Mouse (Mus musculus) embryonic facial prominence, embryonic 13.5 days (tissue): ENCODE measurements around the gene Gm11232. TPM values are rescaled to one million over a fixed set of nuclear protein-coding genes. Genes with fewer than 3 reads are reported as not detected.

Source experiments
- ATAC-seq: fragments of 200-750 bp; cut with Nextera tagmentation; 2 replicates; pipeline ENCODE4 v1.8.0; 2017; ENCODE audit warnings: low read depth; ENCODE audit not compliant: insufficient number of reproducible peaks, insufficient read depth, low FRiP score, low TSS enrichment
- H3K27ac ChIP-seq: fragments of 300-500 bp; sonication (generic); 2 replicates; pipeline ENCODE4 v1.5.1; 2015; ENCODE audit warnings: moderate library complexity, mild to moderate bottlenecking, inconsistent platforms
- H3K27me3 ChIP-seq: fragments of 300-500 bp; sonication (generic); 2 replicates; pipeline ENCODE4 v1.6.1; 2015; ENCODE audit warnings: mild to moderate bottlenecking, inconsistent platforms
- H3K36me3 ChIP-seq: fragments of 300-500 bp; sonication (generic); 2 replicates; pipeline ENCODE4 v1.6.1; 2015; ENCODE audit warnings: mild to moderate bottlenecking, inconsistent platforms
- H3K4me1 ChIP-seq: fragments of 300-500 bp; sonication (generic); 2 replicates; pipeline ENCODE4 v1.6.1; 2015; ENCODE audit warnings: inconsistent platforms
- H3K4me2 ChIP-seq: fragments of 300-500 bp; sonication (generic); 2 replicates; pipeline ENCODE4 v1.6.1; 2015; ENCODE audit warnings: moderate library complexity, mild to moderate bottlenecking, inconsistent platforms
- H3K4me3 ChIP-seq: fragments of 300-500 bp; sonication (generic); 2 replicates; pipeline ENCODE4 v1.5.1; 2015; ENCODE audit warnings: mild to moderate bottlenecking, inconsistent platforms
- H3K9ac ChIP-seq: fragments of 300-500 bp; sonication (generic); 2 replicates; pipeline ENCODE4 v1.6.1; 2015; ENCODE audit warnings: mild to moderate bottlenecking, inconsistent platforms
- H3K9me3 ChIP-seq: fragments of 300-500 bp; sonication (generic); 2 replicates; pipeline ENCODE4 v1.6.1; 2016; ENCODE audit warnings: inconsistent platforms
- WGBS: fragments of 180-500 bp; shearing (Covaris S2); methylation state at CpG from one replicate; pipeline ENCODE4 v1.1.7; 2015; ENCODE audit warnings: mixed read lengths; 5-methylcytosine and 5-hydroxymethylcytosine counted together
- polyA plus RNA-seq: library from polyadenylated mRNA; unstranded; fragments of >200 nt; fragmentation: Nextera tagmentation; extraction: Ambion mirVana; gene quantifications from 2 replicates; pipeline ENCODE4 v1.2.1, GENCODE M21; 2015

Gm11232 gene
- polyA plus RNA-seq: not detected in 2 replicates

GRCm38 (mm10) chr4:71757865-71758264 is at the start of gene Gm11232:
Gene Gm11232 (minus strand): TSS chr4:71757965.
- H3K9me3 ChIP-seq: no peaks in the 10 kb centered on the region
- no peaks in the 10 kb centered on the region for H3K36me3 ChIP-seq
- H3K27me3 ChIP-seq: no peaks in the 10 kb centered on the region
- H3K4me3 ChIP-seq: no peak within 1 kb of the TSS
- no peak within 1 kb of the TSS for H3K4me2 ChIP-seq
- no peaks in the 10 kb centered on the region for H3K4me1 ChIP-seq
- H3K27ac ChIP-seq: no peak within 1 kb of the TSS
- H3K9ac ChIP-seq: no peak within 1 kb of the TSS
- 73% methylated on average over 2 of the region's 2 CpGs for WGBS
- ATAC-seq: no peak

- H3K27ac ChIP-seq: no peak overlapping the region
- ATAC-seq: 0 out of 2 replicates have a peak, but pooled peaks have one; percentile 15
- H3K4me2 ChIP-seq: no peak overlapping the region
- no peaks in the 10 kb centered on the region for H3K36me3 ChIP-seq
- WGBS: 72% methylated on average over 2 of the region's 2 CpGs
- H3K9ac ChIP-seq: no peak overlapping the region
- H3K4me3 ChIP-seq: no peak overlapping the region
- no peaks in the 10 kb centered on the region for H3K27me3 ChIP-seq
- no peaks in the 10 kb centered on the region for H3K9me3 ChIP-seq
- H3K4me1 ChIP-seq: no peaks in the 10 kb centered on the region
These were observed 48.3 kb upstream of the Gm11232 start for GRCm38 (mm10) chr4:71805977-71806534.

DNA sequence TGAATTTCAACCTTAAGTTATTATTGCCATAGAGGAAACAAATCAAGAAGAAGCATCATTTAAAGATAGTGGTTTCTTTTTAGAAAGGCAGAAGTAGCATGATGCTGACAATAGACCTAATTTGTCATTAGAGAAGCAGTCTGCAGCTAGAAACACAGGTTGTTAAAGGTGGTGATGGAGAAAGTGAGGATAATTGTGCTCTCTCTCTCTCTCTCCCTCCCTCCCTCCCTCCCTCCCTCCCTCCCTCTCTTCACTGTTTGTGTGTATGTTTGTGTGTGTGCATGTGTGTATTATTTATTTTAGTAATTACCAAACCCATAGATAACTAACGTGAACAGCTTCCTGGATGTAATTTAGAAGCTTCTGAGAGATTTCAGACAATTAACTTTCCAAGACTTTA is 7.8 kb upstream of the Gm11232 start:
- 47% methylated on average over 1 of the region's 1 CpGs for WGBS
- Histone ChIP-seq H3K9me3 (no peaks in the 10 kb centered on the region), H3K4me1 (no peaks in the 10 kb centered on the region), H3K4me3 (no peak overlapping the region), H3K4me2 (no peak overlapping the region), H3K27me3 (no peaks in the 10 kb centered on the region), H3K27ac (no peak overlapping the region), H3K36me3 (no peaks in the 10 kb centered on the region), H3K9ac (no peak overlapping the region)
- ATAC-seq: no peak

DNA sequence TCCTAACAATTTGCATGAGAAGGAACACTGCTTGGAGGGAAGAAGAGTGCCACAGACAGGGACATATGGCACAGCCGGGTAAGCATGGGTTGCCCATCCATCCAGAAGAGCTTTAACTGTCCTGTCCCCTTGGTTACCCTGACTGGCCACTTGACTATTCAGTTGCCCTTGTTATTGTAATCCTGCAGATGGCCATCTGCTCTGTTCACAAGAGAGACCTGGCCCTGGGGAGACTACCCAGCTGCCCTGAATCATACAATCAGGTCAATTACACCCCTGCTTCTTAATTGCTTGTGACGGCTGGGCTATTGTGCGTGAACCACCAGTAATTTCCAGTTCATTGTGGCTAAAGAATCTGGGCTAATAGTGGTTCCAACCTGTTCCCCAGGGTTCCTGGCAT is 7.3 kb upstream of the Gm11232 start:
- Histone ChIP-seq H3K4me3 (no peak overlapping the region), H3K36me3 (no peaks in the 10 kb centered on the region), H3K9me3 (no peaks in the 10 kb centered on the region), H3K4me1 (no peaks in the 10 kb centered on the region), H3K27me3 (no peaks in the 10 kb centered on the region), H3K9ac (no peak overlapping the region), H3K27ac (no peak overlapping the region), H3K4me2 (no peak overlapping the region)
- ATAC-seq: no peak
- WGBS: 49% methylated on average over 3 of the region's 3 CpGs

DNA sequence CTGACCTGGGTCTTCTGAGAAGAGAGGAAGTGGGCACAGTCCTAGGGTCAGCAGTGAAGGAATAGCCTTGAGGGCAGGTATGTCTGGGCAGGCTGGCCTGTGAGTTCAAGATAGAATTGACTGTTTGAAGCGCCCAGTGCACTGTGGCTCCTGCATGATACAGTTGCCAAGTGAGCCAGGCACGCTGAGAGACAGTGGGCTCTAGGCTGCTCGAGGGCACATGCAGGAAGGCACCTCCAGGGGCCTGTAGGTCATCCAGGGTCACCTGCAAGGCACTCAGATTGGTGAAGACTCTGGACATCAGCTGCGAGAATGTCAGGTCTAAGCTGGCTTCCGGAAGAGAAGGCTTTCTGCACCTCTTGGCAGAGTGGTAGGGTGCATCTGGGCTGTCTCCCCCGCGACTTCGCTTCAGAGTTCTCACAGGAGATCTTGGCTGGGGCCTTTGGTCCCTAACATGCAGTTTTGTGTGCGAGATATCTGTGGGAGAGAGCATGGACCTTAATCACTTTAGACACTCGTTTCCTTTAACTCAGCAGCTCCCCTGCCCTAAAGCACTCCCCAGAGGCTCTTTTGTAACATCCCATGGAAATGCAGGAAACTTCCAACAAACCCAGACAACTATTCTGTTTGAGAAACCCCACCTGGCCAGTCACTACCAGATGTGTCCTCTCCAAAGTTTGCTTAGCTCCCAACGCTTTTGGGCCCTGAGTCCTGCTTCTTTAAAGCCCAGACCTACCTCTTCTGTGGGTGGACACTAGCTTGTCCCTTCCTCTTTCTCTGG is 1.1 kb downstream of the Gm11232 start:
- Histone ChIP-seq H3K27ac (no peak overlapping the region), H3K36me3 (no peaks in the 10 kb centered on the region), H3K4me1 (no peaks in the 10 kb centered on the region), H3K9me3 (no peaks in the 10 kb centered on the region), H3K9ac (no peak overlapping the region), H3K4me3 (no peak overlapping the region), H3K4me2 (no peak overlapping the region), H3K27me3 (no peaks in the 10 kb centered on the region)
- WGBS: 81% methylated on average over 11 of the region's 11 CpGs
- ATAC-seq: no peak

DNA sequence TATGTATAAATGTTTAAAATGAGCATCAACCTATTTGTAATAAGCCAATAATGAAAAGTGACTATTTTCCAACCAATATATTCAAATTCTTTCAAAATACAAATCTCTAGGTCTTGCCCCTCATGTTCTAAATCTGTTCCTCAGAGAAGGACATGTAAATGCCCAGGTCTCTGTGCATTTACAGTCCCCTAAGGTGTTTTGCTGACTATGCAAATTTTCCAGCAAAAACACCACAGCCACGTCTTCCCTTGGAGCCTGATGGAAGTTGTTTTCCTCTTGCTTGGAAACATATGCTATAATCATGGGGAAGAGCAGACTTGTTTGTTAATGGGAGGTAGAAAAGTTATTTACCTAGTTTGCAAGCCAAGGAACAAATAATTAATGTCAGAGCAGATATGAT is 12.0 kb downstream of the Gm11232 start:
- H3K9me3 ChIP-seq: no peaks in the 10 kb centered on the region
- H3K27ac ChIP-seq: no peak overlapping the region
- no peaks in the 10 kb centered on the region for H3K27me3 ChIP-seq
- H3K4me2 ChIP-seq: no peak overlapping the region
- WGBS: 45% methylated on average over 1 of the region's 1 CpGs
- no peaks in the 10 kb centered on the region for H3K4me1 ChIP-seq
- no peak overlapping the region for H3K9ac ChIP-seq
- H3K36me3 ChIP-seq: no peaks in the 10 kb centered on the region
- ATAC-seq: no peak
- no peak overlapping the region for H3K4me3 ChIP-seq

- Histone ChIP-seq H3K27me3 (no peaks in the 10 kb centered on the region), H3K9me3 (no peaks in the 10 kb centered on the region), H3K27ac (no peak overlapping the region), H3K9ac (no peak overlapping the region), H3K4me2 (no peak overlapping the region), H3K4me1 (no peaks in the 10 kb centered on the region), H3K4me3 (no peak overlapping the region), H3K36me3 (no peaks in the 10 kb centered on the region)
- ATAC-seq: no peak
These were observed 21.2 kb downstream of the Gm11232 start for GRCm38 (mm10) chr4:71736529-71736928.

- ATAC-seq: no peak
- Histone ChIP-seq H3K4me3 (no peak overlapping the region), H3K4me1 (no peaks in the 10 kb centered on the region), H3K27ac (no peak overlapping the region), H3K4me2 (no peak overlapping the region), H3K27me3 (no peaks in the 10 kb centered on the region), H3K9ac (no peak overlapping the region), H3K36me3 (no peaks in the 10 kb centered on the region), H3K9me3 (no peaks in the 10 kb centered on the region)
- WGBS: 64% methylated on average over 3 of the region's 3 CpGs
These were observed 22.5 kb downstream of the Gm11232 start for GRCm38 (mm10) chr4:71735261-71735660.

GRCm38 (mm10) chr4:71729401-71729800 is 28.4 kb downstream of the Gm11232 start:
- H3K27ac ChIP-seq: no peak overlapping the region
- no peak overlapping the region for H3K4me2 ChIP-seq
- H3K9ac ChIP-seq: no peak overlapping the region
- no peaks in the 10 kb centered on the region for H3K36me3 ChIP-seq
- no peaks in the 10 kb centered on the region for H3K27me3 ChIP-seq
- no peak overlapping the region for H3K4me3 ChIP-seq
- H3K4me1 ChIP-seq: no peaks in the 10 kb centered on the region
- no peaks in the 10 kb centered on the region for H3K9me3 ChIP-seq
- no peak for ATAC-seq

DNA sequence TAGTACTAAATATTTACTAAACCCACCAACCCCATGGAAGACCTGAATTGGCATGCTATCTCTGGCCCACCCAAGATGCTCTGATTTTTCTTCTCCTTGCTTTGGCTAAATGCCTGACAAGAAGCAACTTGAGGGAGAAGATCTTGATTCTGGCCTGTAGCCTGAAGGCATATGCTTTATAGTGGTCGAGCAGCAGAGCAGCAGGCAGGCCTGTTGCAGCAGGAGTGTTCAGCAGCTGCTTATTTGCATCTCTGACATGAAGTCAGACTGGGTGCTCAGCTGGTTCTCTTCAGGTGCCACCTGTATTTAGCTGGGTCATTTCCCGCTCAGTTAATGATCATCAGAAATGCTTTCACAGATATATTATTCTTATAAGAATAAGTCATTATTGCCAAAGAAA is 30.2 kb downstream of the Gm11232 start:
- no peak overlapping the region for H3K4me2 ChIP-seq
- no peak overlapping the region for H3K9ac ChIP-seq
- no peaks in the 10 kb centered on the region for H3K36me3 ChIP-seq
- ATAC-seq: no peak
- H3K4me3 ChIP-seq: no peak overlapping the region
- no peaks in the 10 kb centered on the region for H3K4me1 ChIP-seq
- no peaks in the 10 kb centered on the region for H3K9me3 ChIP-seq
- H3K27me3 ChIP-seq: no peaks in the 10 kb centered on the region
- 35% methylated on average over 2 of the region's 2 CpGs for WGBS
- H3K27ac ChIP-seq: no peak overlapping the region

GRCm38 (mm10) chr4:71727056-71727455 is 30.7 kb downstream of the Gm11232 start:
- no peak overlapping the region for H3K27ac ChIP-seq
- no peak overlapping the region for H3K4me2 ChIP-seq
- no peaks in the 10 kb centered on the region for H3K36me3 ChIP-seq
- no peaks in the 10 kb centered on the region for H3K27me3 ChIP-seq
- 72% methylated on average over 4 of the region's 4 CpGs for WGBS
- no peak overlapping the region for H3K9ac ChIP-seq
- no peaks in the 10 kb centered on the region for H3K9me3 ChIP-seq
- no peaks in the 10 kb centered on the region for H3K4me1 ChIP-seq
- no peak overlapping the region for H3K4me3 ChIP-seq
- ATAC-seq: no peak

- H3K27me3 ChIP-seq: no peaks in the 10 kb centered on the region
- no peak overlapping the region for H3K4me2 ChIP-seq
- H3K4me1 ChIP-seq: no peaks in the 10 kb centered on the region
- H3K27ac ChIP-seq: no peak overlapping the region
- no peaks in the 10 kb centered on the region for H3K36me3 ChIP-seq
- ATAC-seq: no peak
- no peak overlapping the region for H3K4me3 ChIP-seq
- no peak overlapping the region for H3K9ac ChIP-seq
- no peaks in the 10 kb centered on the region for H3K9me3 ChIP-seq
- WGBS: 72% methylated on average over 2 of the region's 2 CpGs
These were observed 31.9 kb downstream of the Gm11232 start for GRCm38 (mm10) chr4:71725889-71726288.
